In the genomic region with DNA sequence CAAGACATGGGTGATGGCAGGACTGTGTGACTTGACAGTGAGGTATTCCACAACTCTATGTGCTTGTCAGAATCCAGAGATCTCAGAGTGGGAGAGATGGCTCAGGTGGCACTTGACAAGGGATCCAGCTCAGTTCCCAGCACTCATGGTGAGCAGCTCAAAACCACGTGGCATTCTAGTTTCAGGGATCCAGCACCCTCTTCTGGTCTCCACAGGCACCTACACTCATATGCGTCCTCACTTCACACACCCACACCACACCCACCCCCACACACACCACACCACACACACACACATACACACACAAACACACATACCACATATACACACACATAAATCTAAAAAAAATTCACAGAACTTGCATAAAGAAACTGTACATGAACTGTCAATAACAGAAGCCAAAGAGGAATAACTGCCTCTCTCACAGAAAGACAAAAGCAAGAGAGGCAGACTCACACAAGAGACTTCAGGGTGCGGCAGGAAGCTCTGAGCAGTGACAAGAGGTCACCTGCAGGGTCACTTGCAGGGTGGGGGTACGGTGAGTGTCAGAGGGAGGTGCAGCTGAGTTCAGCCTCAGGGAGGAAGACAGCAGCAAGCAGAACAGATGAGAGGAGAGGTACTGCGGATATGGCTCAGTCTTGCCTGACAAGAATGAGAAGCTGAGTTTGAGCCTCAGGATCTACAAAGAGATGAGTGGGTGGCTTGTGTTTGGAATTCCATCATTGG, we compare ENCODE assay signal across 18 mouse cellular contexts. TPM values are rescaled to one million over a fixed set of nuclear protein-coding genes. Genes with fewer than 3 reads are reported as not detected.
"Had no signal": no experiment of that assay in that cellular context is flagged by ENCODE, and none has a peak within 500 bp of the region (broad histone marks: within the 10 kb centered on the region; RNA-seq: fewer than 3 reads in every experiment).

No protein-coding gene starts in this region.

- H3K36me3 ChIP-seq: midbrain, embryonic 13.5 days; midbrain, embryonic 15.5 days; neural tube, embryonic 12.5 days; stomach, embryonic 15.5 days had no signal

- H3K9ac ChIP-seq: lung, embryonic 14.5 days; midbrain, embryonic 13.5 days; midbrain, embryonic 15.5 days; neural tube, embryonic 12.5 days; stomach, embryonic 15.5 days had no signal

- ATAC-seq: midbrain, embryonic 13.5 days; midbrain, embryonic 15.5 days had no signal

- DNase-seq: lung, adult 18-20 months; lung, embryonic 14.5 days; lung, postnatal 10 days; lung, postnatal 4 days; right cerebral cortex, postnatal 14 days; thymus, adult 2 months; thymus, postnatal 25 days; thymus, postnatal 4 days had no signal

- H3K4me3 ChIP-seq: megakaryocyte, embryonic 14.5 days; midbrain, embryonic 13.5 days; midbrain, embryonic 15.5 days; myocyte; neural tube, embryonic 12.5 days; stomach, embryonic 15.5 days had no signal

- H3K27me3 ChIP-seq: midbrain, embryonic 13.5 days; midbrain, embryonic 15.5 days; neural tube, embryonic 12.5 days; stomach, embryonic 15.5 days had no signal

- H3K27ac ChIP-seq: midbrain, embryonic 13.5 days; midbrain, embryonic 15.5 days; neural tube, embryonic 12.5 days; stomach, embryonic 15.5 days; stomach, postnatal 0 days had no signal

- H3K9me3 ChIP-seq: midbrain, embryonic 15.5 days; neural tube, embryonic 12.5 days; stomach, embryonic 15.5 days had no signal

- H3K4me2 ChIP-seq: lung, embryonic 14.5 days; midbrain, embryonic 11.5 days; midbrain, embryonic 13.5 days; midbrain, embryonic 15.5 days; neural tube, embryonic 12.5 days; stomach, embryonic 15.5 days had no signal

- H3K4me1 ChIP-seq: midbrain, embryonic 15.5 days; neural tube, embryonic 12.5 days; stomach, embryonic 15.5 days had no signal

RNA-seq across cellular contexts. Expression of a gene that starts 59.8 kb away (rescaled TPM):
- polyA plus RNA-seq: lung, embryonic 16.5 days; midbrain, embryonic 15.5 days; myocyte; neural tube, embryonic 14.5 days had no signal
